ENCODE assay signal across 7 mouse cellular contexts in genomic region chr3:51796219-51796828, GRCm38 (mm10).
DNase-seq lines count a peak whose midpoint lies in the region; ATAC-seq lines count a peak whose summit lies in the region.

No protein-coding gene starts in this region.

- H3K27me3 ChIP-seq in forebrain, embryonic 14.5 days (replicated peaks; ENCODE audit: control insufficient read depth, insufficient read depth, low read length), result no peaks in the 10 kb centered on the region
- no peaks in the 10 kb centered on the region for H3K27me3 ChIP-seq in midbrain, embryonic 15.5 days (replicated peaks)

- H3K9ac ChIP-seq in forebrain, embryonic 14.5 days (ENCODE audit: low read length), result 0 out of 2 replicates have a peak overlapping the region, but pooled peaks have one; percentile 25
- no peak overlapping the region for H3K9ac ChIP-seq in midbrain, embryonic 15.5 days

- peak; percentile 59; the same call in 1 of the 2 replicates for ATAC-seq in forebrain, embryonic 14.5 days
- peak; percentile 32; the same call in 1 of the 2 replicates for ATAC-seq in midbrain, embryonic 15.5 days (replicated peaks)

- no peaks in the 10 kb centered on the region for H3K36me3 ChIP-seq in forebrain, embryonic 14.5 days (ENCODE audit: control insufficient read depth, insufficient read depth, low read length)
- H3K36me3 ChIP-seq in midbrain, embryonic 15.5 days (replicated peaks), result no peaks in the 10 kb centered on the region

- no peaks in the 10 kb centered on the region for H3K9me3 ChIP-seq in forebrain, embryonic 14.5 days (replicated peaks; ENCODE audit: control insufficient read depth, low read length)
- H3K9me3 ChIP-seq in midbrain, embryonic 15.5 days, result no peaks in the 10 kb centered on the region

- H3K4me2 ChIP-seq in forebrain, embryonic 14.5 days (ENCODE audit: low read length), result no peak overlapping the region
- peak overlapping the region; percentile 31 for H3K4me2 ChIP-seq in midbrain, embryonic 15.5 days

- peaks cover 22% of the 10 kb centered on the region for H3K4me1 ChIP-seq in forebrain, embryonic 14.5 days (ENCODE audit: control insufficient read depth, insufficient read depth, low read length)
- H3K4me1 ChIP-seq in midbrain, embryonic 15.5 days, result peaks cover 28% of the 10 kb centered on the region

- DNase-seq in T-cell, adult 2 months (ENCODE audit: low spot score), result peak; percentile 26
- peak; percentile 43 for DNase-seq in c-Kit-positive CD71-positive TER-119-positive erythroid progenitor cells, embryonic 14.5 days (ENCODE audit: low spot score)
- DNase-seq in forebrain, embryonic 14.5 days (ENCODE audit: low spot score), result peak; percentile 66
- peak; percentile 78 for DNase-seq in induced T-regulatory cell, adult 2 months (ENCODE audit: low read depth)
- peak; percentile 79 for DNase-seq in liver
- DNase-seq in thymus, postnatal 0 days (ENCODE audit: low spot score), result peak; percentile 78

- WGBS in forebrain, embryonic 14.5 days, result 64% methylated on average over 12 of the region's 12 CpGs
- WGBS in midbrain, embryonic 15.5 days, result 64% methylated on average over 12 of the region's 12 CpGs

- H3K27ac ChIP-seq in forebrain, embryonic 14.5 days (ENCODE audit: low read depth, low read length), result no peak overlapping the region; the same call in 1 of the 2 replicates
- peak overlapping the region; percentile 62 for H3K27ac ChIP-seq in midbrain, embryonic 15.5 days

- no peak overlapping the region for H3K4me3 ChIP-seq in forebrain, embryonic 14.5 days (ENCODE audit: low read depth, low read length)
- no peak overlapping the region for H3K4me3 ChIP-seq in midbrain, embryonic 15.5 days

Comparison
In these comparisons a context has a peak if more than half of its experiments do, and no peak if none do; other contexts are left out.
1. DNase-seq: peak in every context shown above with its lines; median percentile 79 in liver; 78 in induced T-regulatory cell, adult 2 months; 78 in thymus, postnatal 0 days; 66 in forebrain, embryonic 14.5 days; 43 in c-Kit-positive CD71-positive TER-119-positive erythroid progenitor cells, embryonic 14.5 days; 26 in T-cell, adult 2 months.